Mouse (Mus musculus) adrenal gland, postnatal 0 days (tissue): Measurements from ENCODE around the gene Bpifb3. TPM values are rescaled to one million over a fixed set of nuclear protein-coding genes. Genes with fewer than 3 reads are reported as not detected.

Experiments used
- polyA plus RNA-seq: library from polyadenylated mRNA; unstranded; fragments of >200 nt; fragmentation: Nextera tagmentation; extraction: Ambion mirVana; gene quantifications from 2 replicates; pipeline ENCODE4 v1.2.1, GENCODE M21; 2015

Bpifb3 gene
- not detected in 2 replicates for polyA plus RNA-seq

DNA sequence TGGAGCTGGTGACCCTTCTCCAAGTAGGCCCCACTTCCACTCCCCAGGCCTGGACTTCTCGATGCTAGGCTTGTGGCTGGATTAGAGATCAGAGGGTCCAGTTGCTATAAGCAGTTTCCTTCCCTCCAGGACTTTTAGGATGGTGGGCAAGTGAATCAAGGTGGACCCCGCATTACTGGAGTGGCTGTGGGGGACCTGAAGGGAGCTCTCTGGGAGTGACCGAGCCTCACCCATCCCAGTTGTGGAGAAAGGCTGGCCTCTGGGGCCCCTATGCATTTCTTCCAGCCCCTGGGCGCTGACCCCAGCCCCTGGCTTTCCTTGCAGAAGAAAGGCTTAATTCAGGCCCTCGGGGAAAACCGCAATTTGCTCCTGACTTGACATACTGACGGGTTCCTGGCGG lies at the start of gene Bpifb3:
TSS of gene Bpifb3 (plus strand) at position 301 of the 400 bp plus-strand sequence.

DNA sequence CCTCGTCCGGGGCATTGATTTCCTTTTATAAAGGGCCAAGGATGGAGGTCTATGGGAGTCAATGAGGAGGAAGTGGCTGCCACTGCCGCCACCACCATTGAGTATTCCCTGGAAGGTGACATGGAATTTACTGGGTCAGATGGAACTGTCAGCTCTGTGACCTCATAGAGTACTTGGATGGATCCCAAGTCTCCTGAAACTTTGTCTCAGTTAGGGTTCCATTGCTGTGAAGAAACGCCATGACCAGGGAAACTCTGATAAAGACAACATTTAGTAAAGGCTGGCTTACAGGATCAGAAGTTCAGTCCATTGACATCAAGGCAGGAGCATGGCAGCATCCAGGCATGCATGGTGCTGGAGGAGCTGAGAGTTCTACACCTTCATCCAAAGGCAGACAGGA lies 47.0 kb upstream of the Bpifb3 start, which contains the start of gene Sun5:
TSS of gene Sun5 (minus strand) at position 101 of the 400 bp plus-strand sequence.

DNA sequence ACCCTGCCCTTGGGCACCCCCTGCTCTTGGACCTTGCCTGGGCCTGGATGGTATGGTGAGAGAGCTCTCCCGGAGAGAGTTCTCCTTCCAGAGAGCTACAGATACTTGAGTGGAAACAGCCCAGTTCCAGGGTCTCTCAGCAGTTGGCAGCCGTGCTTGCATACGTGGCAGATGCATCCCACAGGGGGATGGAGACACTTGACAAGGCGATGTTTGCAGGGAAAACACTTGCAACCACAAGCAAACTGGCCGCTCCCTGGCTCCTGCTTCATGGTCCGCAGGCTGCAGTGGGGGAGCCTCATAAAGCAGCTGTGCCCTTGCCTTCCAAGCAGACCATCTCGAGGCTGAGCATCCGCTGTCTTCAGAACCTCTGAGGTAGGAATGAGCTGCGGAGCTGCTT lies 43.3 kb upstream of the Bpifb3 start, which contains the start of gene Bpifb2:
TSS of gene Bpifb2 (plus strand) at position 301 of the 400 bp plus-strand sequence.

DNA sequence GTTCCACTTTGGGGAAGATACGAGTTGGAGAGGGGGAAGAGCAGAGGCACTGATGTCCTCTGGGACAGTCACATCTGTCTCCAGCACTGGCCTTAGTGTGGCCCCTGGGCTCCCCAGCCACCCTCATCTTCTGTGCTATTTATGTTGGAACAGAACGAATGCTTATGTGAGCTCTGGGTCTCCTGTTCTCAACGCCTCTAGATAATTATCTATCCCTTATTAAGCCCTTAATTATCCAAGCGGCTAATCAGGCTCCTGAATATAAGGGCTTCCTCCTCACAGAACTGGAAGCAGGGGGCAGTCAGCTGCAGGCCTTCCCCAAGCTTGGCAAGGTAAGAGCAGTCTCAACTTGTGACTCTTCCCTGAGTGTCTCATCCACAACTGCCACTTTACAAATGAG lies 17.9 kb upstream of the Bpifb3 start, which contains the start of gene Bpifb6:
TSS of gene Bpifb6 (plus strand) at position 301 of the 400 bp plus-strand sequence.

DNA sequence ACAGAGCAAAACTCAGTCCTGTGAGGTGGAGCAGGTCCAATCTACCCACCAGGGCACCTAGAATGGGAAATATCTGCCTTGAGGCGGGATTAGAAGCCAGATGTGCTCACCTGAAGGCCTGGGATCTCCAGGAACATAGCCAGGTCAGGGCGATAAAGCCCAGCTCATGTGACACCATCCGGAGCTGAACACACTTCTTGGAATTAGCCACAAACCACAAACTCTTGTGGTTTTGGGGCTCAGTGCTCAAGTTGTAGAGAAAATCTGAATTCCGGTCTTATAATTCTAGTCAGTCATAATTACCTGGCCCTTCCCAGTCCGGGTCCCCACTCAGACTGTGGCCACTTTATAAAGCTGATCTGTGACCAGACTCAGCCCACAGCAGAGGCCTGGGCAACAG lies 19.8 kb downstream of the Bpifb3 start, which contains the start of gene Bpifb4:
TSS of gene Bpifb4 (plus strand) at position 370 of the 400 bp plus-strand sequence.

DNA sequence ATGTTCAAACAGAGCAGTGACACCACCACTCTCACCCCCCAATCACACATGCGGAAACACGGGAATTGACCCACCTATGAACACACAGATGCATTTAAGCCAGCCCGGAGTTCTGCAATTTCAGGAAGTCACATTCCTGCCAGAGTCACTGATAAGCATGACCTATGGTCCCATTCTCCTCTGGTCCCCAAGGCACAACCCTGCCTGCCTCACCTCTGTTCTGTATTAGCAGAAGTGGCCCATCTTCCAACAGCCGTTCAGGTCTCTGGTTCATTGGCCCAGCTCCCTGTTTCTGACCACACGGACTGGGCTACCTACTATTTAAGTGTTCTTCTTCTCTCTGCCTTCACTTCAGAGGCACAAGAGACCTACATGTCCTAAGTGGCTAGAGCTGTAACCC lies 56.6 kb downstream of the Bpifb3 start, which contains the start of gene Bpifa6:
TSS of gene Bpifa6 (plus strand) at position 364 of the 400 bp plus-strand sequence.

Other genes with a start within 250 kb of the Bpifb3 start
- gene Dnmt3c, start 221.6 kb upstream of the Bpifb3 start, polyA plus RNA-seq = 0.09 and 0.10 TPM in 2 replicates
- gene Mapre1, start 177.0 kb upstream of the Bpifb3 start, polyA plus RNA-seq = 151 and 166 TPM in 2 replicates
- 0.19 TPM in 1 of 2 replicates, not detected in the other for gene Efcab8, start 138.3 kb upstream of the Bpifb3 start, polyA plus RNA-seq
- gene Sun5, start 47.1 kb upstream of the Bpifb3 start, polyA plus RNA-seq = 0.23 and 0.33 TPM in 2 replicates
- gene Bpifb2, start 43.2 kb upstream of the Bpifb3 start, polyA plus RNA-seq = not detected in 2 replicates
- not detected in 2 replicates for gene Bpifb6, start 17.8 kb upstream of the Bpifb3 start, polyA plus RNA-seq
- gene Bpifb4, start 20.0 kb downstream of the Bpifb3 start, polyA plus RNA-seq = 0.14 TPM in 1 of 2 replicates, not detected in the other
- 0.09 and 0.30 TPM in 2 replicates for gene Bpifa6, start 56.7 kb downstream of the Bpifb3 start, polyA plus RNA-seq
- 2.3 TPM in 1 of 2 replicates, not detected in the other for gene Bpifa2, start 90.0 kb downstream of the Bpifb3 start, polyA plus RNA-seq
- not detected in 2 replicates for gene Bpifa3, start 212.1 kb downstream of the Bpifb3 start, polyA plus RNA-seq
- gene Bpifa1, start 224.7 kb downstream of the Bpifb3 start, polyA plus RNA-seq = 0.33 TPM in 1 of 2 replicates, not detected in the other
- not detected in 2 replicates for gene Bpifa5, start 244.4 kb downstream of the Bpifb3 start, polyA plus RNA-seq